Mouse (Mus musculus) hindbrain, embryonic 10.5 days (tissue): ENCODE data around the gene Foxa3. TPM values are rescaled to one million over a fixed set of nuclear protein-coding genes. Genes with fewer than 3 reads are reported as not detected.
A peak's percentile ranks its signal among the peaks of the same experiment; 100 is the strongest.

Experiments used
- DNase-seq: peaks from one replicate; pipeline ENCODE4 v3.0.0-alpha.2; 2017; ENCODE audit warnings: low spot score
- H3K27ac ChIP-seq: fragments of 300-500 bp; sonication (generic); 2 replicates; pipeline ENCODE4 v1.5.1; 2016; ENCODE audit warnings: mild to moderate bottlenecking, moderate library complexity
- H3K27me3 ChIP-seq: fragments of 300-500 bp; sonication (generic); 2 replicates; pipeline ENCODE4 v1.6.1; 2016; ENCODE audit warnings: mild to moderate bottlenecking; ENCODE audit not compliant: poor library complexity, insufficient read depth, severe bottlenecking
- H3K36me3 ChIP-seq: fragments of 300-500 bp; sonication (generic); 2 replicates; pipeline ENCODE4 v1.6.1; 2016; ENCODE audit warnings: mild to moderate bottlenecking, moderate library complexity
- H3K4me1 ChIP-seq: fragments of 300-500 bp; sonication (generic); replicated peaks from 2 replicates; pipeline ENCODE4 v1.6.1; 2016; ENCODE audit warnings: mild to moderate bottlenecking
- H3K4me3 ChIP-seq: fragments of 300-500 bp; sonication (generic); 2 replicates; pipeline ENCODE4 v1.5.1; 2016; ENCODE audit warnings: mild to moderate bottlenecking, moderate library complexity
- H3K9me3 ChIP-seq: fragments of 300-500 bp; sonication (generic); 2 replicates; pipeline ENCODE4 v1.6.1; 2016; ENCODE audit warnings: mild to moderate bottlenecking, moderate library complexity
- WGBS: fragments of 180-500 bp; shearing (Covaris S2); methylation state at CpG from one replicate; pipeline ENCODE4 v1.1.7; 2016; 5-methylcytosine and 5-hydroxymethylcytosine counted together
- polyA plus RNA-seq: library from polyadenylated mRNA; unstranded; fragments of >200 nt; fragmentation: Nextera tagmentation; extraction: Ambion mirVana; gene quantifications from 2 replicates; pipeline ENCODE4 v1.2.1, GENCODE M21; 2016

Foxa3 gene
- polyA plus RNA-seq, 1 experiment from 2014 or later = not detected

GRCm38 (mm10) chr7:18987747-18988146 is 35.6 kb downstream of the Foxa3 start:
- H3K36me3 ChIP-seq = no peaks in the 10 kb centered on the region
- no peak overlapping the region for H3K4me3 ChIP-seq
- 73% methylated on average over 13 of the region's 13 CpGs for WGBS
- DNase-seq = no peak
- H3K4me1 ChIP-seq = peaks cover 30% of the 10 kb centered on the region
- H3K9me3 ChIP-seq = no peaks in the 10 kb centered on the region
- no peak overlapping the region for H3K27ac ChIP-seq
- H3K27me3 ChIP-seq = peaks cover 25% of the 10 kb centered on the region

- DNase-seq = no peak
- no peaks in the 10 kb centered on the region for H3K9me3 ChIP-seq
- no peak within 1 kb of the TSS for H3K27ac ChIP-seq
- H3K36me3 ChIP-seq = no peaks in the 10 kb centered on the region
- peaks cover 18% of the 10 kb centered on the region for H3K27me3 ChIP-seq
- WGBS = 73% methylated on average over 2 of the region's 2 CpGs
- H3K4me1 ChIP-seq = peaks cover 24% of the 10 kb centered on the region
- no peak within 1 kb of the TSS for H3K4me3 ChIP-seq
Observed at GRCm38 (mm10) chr7:18987100-18987499, 36.2 kb downstream of the Foxa3 start, which contains the start of gene Nanos2. Gene Nanos2, plus strand, starts transcription at chr7:18987400.

DNA sequence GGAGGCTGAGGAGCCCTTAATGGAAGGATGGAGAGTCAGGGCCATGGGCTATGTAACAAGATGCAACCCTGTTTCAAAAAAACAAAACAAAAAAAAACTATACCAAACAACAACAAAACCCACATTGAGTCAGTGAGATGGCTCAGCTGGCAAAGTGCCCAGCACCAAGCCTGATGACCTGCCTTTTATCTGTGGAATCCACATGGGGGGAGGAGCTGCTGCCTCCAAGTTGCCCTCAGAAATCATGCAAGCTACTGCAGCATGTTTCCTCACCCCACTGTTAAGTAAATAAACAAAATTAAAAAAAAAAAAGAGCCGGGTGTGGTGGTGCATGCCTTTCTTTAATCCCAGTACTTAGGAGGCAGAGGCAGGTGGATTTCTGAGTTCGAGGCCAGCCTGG is 36.8 kb downstream of the Foxa3 start:
- 75% methylated on average over 2 of the region's 2 CpGs for WGBS
- H3K27ac ChIP-seq = no peak overlapping the region

GRCm38 (mm10) chr7:18978381-18978780 is 45.0 kb downstream of the Foxa3 start:
- Histone ChIP-seq H3K4me1 (no peaks in the 10 kb centered on the region), H3K9me3 (no peaks in the 10 kb centered on the region), H3K27ac (no peak overlapping the region), H3K27me3 (0 out of 2 replicates have a peak, but pooled peaks cover 4% of the 10 kb centered on the region), H3K4me3 (no peak overlapping the region), H3K36me3 (no peaks in the 10 kb centered on the region)
- no peak for DNase-seq
- 91% methylated on average over 9 of the region's 9 CpGs for WGBS

More for the DNA sequence above, 36.8 kb downstream of the Foxa3 start:
- Histone ChIP-seq H3K36me3 (no peaks in the 10 kb centered on the region), H3K9me3 (no peaks in the 10 kb centered on the region), H3K27me3 (peaks cover 13% of the 10 kb centered on the region), H3K4me3 (no peak overlapping the region), H3K4me1 (peaks cover 18% of the 10 kb centered on the region)
- DNase-seq = no peak

- Histone ChIP-seq H3K27me3 (peaks cover 10% of the 10 kb centered on the region; the same call in 1 of the 2 replicates), H3K27ac (no peak overlapping the region), H3K4me3 (no peak overlapping the region), H3K36me3 (no peaks in the 10 kb centered on the region), H3K9me3 (peaks cover 4% of the 10 kb centered on the region; the same call in 1 of the 2 replicates), H3K4me1 (peaks cover 6% of the 10 kb centered on the region; the same call in 1 of the 2 replicates)
- DNase-seq = no peak
- WGBS = 86% methylated on average over 3 of the region's 3 CpGs
Observed at GRCm38 (mm10) chr7:18970956-18971355, 52.4 kb downstream of the Foxa3 start.

DNA sequence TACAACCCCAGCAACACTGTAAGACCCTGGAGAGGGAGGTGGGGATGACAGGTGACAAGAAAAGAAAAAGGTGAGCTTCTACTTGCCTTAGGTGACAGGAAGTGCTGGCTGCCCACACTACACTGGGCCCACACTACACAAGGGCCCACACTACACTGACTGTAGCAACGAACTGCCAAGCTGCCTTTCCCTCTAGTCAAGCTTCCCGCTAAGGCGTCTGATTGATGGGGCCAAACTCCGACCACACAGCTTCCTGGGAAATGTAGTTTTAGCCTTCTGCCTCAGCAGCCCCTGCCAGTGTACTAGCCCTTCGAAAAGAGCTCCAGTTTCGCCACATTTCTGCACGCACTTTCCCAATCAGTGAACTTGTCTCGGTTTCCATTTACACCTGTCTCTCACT is 55.7 kb downstream of the Foxa3 start:
- peaks cover 4% of the 10 kb centered on the region; the same call in 1 of the 2 replicates for H3K9me3 ChIP-seq
- WGBS = 10% methylated on average over 8 of the region's 8 CpGs
- H3K4me3 ChIP-seq = no peak overlapping the region
- H3K27me3 ChIP-seq = peaks cover 38% of the 10 kb centered on the region
- H3K4me1 ChIP-seq = peaks cover 29% of the 10 kb centered on the region
- DNase-seq = no peak
- H3K27ac ChIP-seq = no peak overlapping the region
- H3K36me3 ChIP-seq = no peaks in the 10 kb centered on the region

- WGBS = 80% methylated on average over 5 of the region's 5 CpGs
Observed at GRCm38 (mm10) chr7:18965312-18965711, 58.0 kb downstream of the Foxa3 start.

GRCm38 (mm10) chr7:18963294-18963843 is 60.0 kb downstream of the Foxa3 start:
- H3K27me3 ChIP-seq = peaks cover 76% of the 10 kb centered on the region
- H3K27ac ChIP-seq = no peak overlapping the region
- H3K4me1 ChIP-seq = peaks cover 67% of the 10 kb centered on the region

More at GRCm38 (mm10) chr7:18965312-18965711, 58.0 kb downstream of the Foxa3 start:
- Histone ChIP-seq H3K4me3 (no peak overlapping the region), H3K9me3 (no peaks in the 10 kb centered on the region), H3K27me3 (peaks cover 61% of the 10 kb centered on the region), H3K36me3 (no peaks in the 10 kb centered on the region), H3K4me1 (peaks cover 52% of the 10 kb centered on the region), H3K27ac (no peak overlapping the region)
- no peak for DNase-seq

More at GRCm38 (mm10) chr7:18963294-18963843, 60.0 kb downstream of the Foxa3 start:
- DNase-seq = no peak
- Histone ChIP-seq H3K4me3 (peak overlapping the region; percentile 52), H3K36me3 (peaks cover 3% of the 10 kb centered on the region; the same call in 1 of the 2 replicates), H3K9me3 (no peaks in the 10 kb centered on the region)
- 2% methylated on average over 19 of the region's 19 CpGs for WGBS

Other genes starting within 250 kb of the Foxa3 start
- gene Psg19, start 225.0 kb downstream of the Foxa3 start, polyA plus RNA-seq = not detected in 2 replicates
- gene Psg17, start 201.9 kb downstream of the Foxa3 start, polyA plus RNA-seq = not detected in 2 replicates
- gene Mill2, start 183.6 kb downstream of the Foxa3 start, polyA plus RNA-seq = 0.26 and 0.31 TPM in 2 replicates
- gene Pglyrp1, start 152.2 kb downstream of the Foxa3 start, polyA plus RNA-seq = 1.0 and 1.5 TPM in 2 replicates
- 36.8 and 39.2 TPM in 2 replicates for gene Ccdc61, start 113.1 kb downstream of the Foxa3 start, polyA plus RNA-seq
- 3.5 and 7.3 TPM in 2 replicates for gene Nova2, start 97.7 kb downstream of the Foxa3 start, polyA plus RNA-seq
- 0.09 TPM in 1 of 2 replicates, not detected in the other for gene Nanos2, start 36.1 kb downstream of the Foxa3 start, polyA plus RNA-seq
- gene Mypop, start 32.3 kb downstream of the Foxa3 start, polyA plus RNA-seq = 4.1 and 5.0 TPM in 2 replicates
- gene Irf2bp1, start 19.5 kb downstream of the Foxa3 start, polyA plus RNA-seq = 23.2 and 31.1 TPM in 2 replicates
- 45.9 and 57.2 TPM in 2 replicates for gene Sympk, start 839 bp upstream of the Foxa3 start, polyA plus RNA-seq
- not detected in 2 replicates for gene Rsph6a, start 31.2 kb upstream of the Foxa3 start, polyA plus RNA-seq
- 16.6 and 20.7 TPM in 2 replicates for gene Dmwd, start 52.7 kb upstream of the Foxa3 start, polyA plus RNA-seq
- 9.9 and 10.2 TPM in 2 replicates for gene Dmpk, start 60.3 kb upstream of the Foxa3 start, polyA plus RNA-seq
- 7.4 and 8.4 TPM in 2 replicates for gene Six5, start 71.1 kb upstream of the Foxa3 start, polyA plus RNA-seq
- gene Gm4969, start 94.8 kb upstream of the Foxa3 start, polyA plus RNA-seq = 1.2 and 1.5 TPM in 2 replicates
- gene Fbxo46, start 96.3 kb upstream of the Foxa3 start, polyA plus RNA-seq = 17.1 and 19.4 TPM in 2 replicates
- gene Qpctl, start 125.8 kb upstream of the Foxa3 start, polyA plus RNA-seq = 16.7 and 22.1 TPM in 2 replicates
- 184 TPM in 2 replicates for gene Snrpd2, start 126.2 kb upstream of the Foxa3 start, polyA plus RNA-seq
- gene Gipr, start 142.6 kb upstream of the Foxa3 start, polyA plus RNA-seq = 0.95 and 1.3 TPM in 2 replicates
- 2.8 and 4.9 TPM in 2 replicates for gene Eml2, start 152.9 kb upstream of the Foxa3 start, polyA plus RNA-seq
- gene Gpr4, start 189.0 kb upstream of the Foxa3 start, polyA plus RNA-seq = 1.8 and 2.9 TPM in 2 replicates
- gene Opa3, start 204.8 kb upstream of the Foxa3 start, polyA plus RNA-seq = 47.8 and 51.1 TPM in 2 replicates
- 58.8 and 62.0 TPM in 2 replicates for gene Vasp, start 248.3 kb upstream of the Foxa3 start, polyA plus RNA-seq